Mouse (Mus musculus): Measurements from ENCODE around the gene Nod1. TPM values are rescaled to one million over a fixed set of nuclear protein-coding genes. Genes with fewer than 3 reads are reported as not detected.

Gene Nod1
- polyA plus RNA-seq, 1 experiment from 2014 or later, result 1.7 TPM

DNA sequence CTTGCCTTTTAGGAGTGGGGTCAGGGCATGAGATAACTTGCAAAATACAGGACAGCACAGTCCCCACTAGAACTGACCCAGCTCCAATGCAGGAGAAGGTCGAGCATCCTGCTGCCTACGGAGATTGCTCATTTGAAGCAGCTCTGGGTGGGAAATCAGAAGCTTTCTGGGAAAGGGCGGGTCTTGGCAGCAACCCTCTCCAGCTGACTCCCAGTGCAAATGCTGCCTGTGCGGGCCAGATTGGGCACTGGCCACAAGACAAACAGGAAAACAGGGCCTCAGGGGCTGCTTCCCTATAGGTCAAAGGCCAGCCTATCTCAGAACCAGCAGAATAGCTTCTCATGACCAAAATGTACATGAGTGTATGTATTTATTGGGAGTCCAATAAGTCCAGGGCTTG is 32.8 kb downstream of the Nod1 start:
- Histone ChIP-seq H3K36me3 (ENCODE audit: control insufficient read depth, insufficient read depth, low read length) (no peaks in the 10 kb centered on the region), H3K4me1 (ENCODE audit: control insufficient read depth, insufficient read depth, low read length) (no peaks in the 10 kb centered on the region), H3K9me3 (ENCODE audit: control insufficient read depth, low read length) (no peaks in the 10 kb centered on the region), H3K27ac (ENCODE audit: low read depth, low read length) (no peak overlapping the region), H3K4me2 (ENCODE audit: low read depth, low read length) (no peak overlapping the region), H3K4me3 (ENCODE audit: low read depth, low read length) (no peak overlapping the region), H3K9ac (replicated peaks; ENCODE audit: low read depth, low read length) (no peak overlapping the region), H3K27me3 (ENCODE audit: control insufficient read depth, insufficient read depth, low read length) (peaks cover 2% of the 10 kb centered on the region; the same call in 1 of the 2 replicates)
- 74% methylated on average over 4 of the region's 4 CpGs for WGBS
- ATAC-seq (ENCODE audit: low read depth), result no peak

DNA sequence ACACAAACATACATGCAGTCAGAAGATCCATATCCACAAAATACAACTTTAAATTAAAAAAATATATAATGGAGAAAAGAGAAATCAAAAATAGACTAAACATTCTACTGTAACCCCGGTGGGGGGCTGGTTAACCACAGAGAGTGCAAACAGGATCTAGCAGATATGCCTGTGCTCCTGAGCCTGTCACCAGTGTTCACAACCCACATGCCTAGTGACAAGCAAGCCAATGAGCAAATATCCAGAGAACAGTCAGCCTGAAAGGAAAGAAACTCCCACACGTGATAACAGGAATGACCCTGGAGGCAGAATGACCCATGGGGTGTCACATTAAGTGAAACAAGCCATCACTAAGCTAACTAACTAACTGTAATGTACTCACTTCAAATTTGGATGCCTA is 35.9 kb downstream of the Nod1 start:
- Histone ChIP-seq H3K9me3 (ENCODE audit: control insufficient read depth, low read length) (no peaks in the 10 kb centered on the region), H3K27ac (ENCODE audit: low read depth, low read length) (no peak overlapping the region), H3K4me1 (ENCODE audit: control insufficient read depth, insufficient read depth, low read length) (no peaks in the 10 kb centered on the region), H3K36me3 (ENCODE audit: control insufficient read depth, insufficient read depth, low read length) (no peaks in the 10 kb centered on the region), H3K27me3 (ENCODE audit: control insufficient read depth, insufficient read depth, low read length) (no peaks in the 10 kb centered on the region), H3K4me3 (ENCODE audit: low read depth, low read length) (no peak overlapping the region), H3K9ac (replicated peaks; ENCODE audit: low read depth, low read length) (no peak overlapping the region), H3K4me2 (ENCODE audit: low read depth, low read length) (no peak overlapping the region)
- WGBS, result 74% methylated on average over 2 of the region's 2 CpGs
- no peak for ATAC-seq (ENCODE audit: low read depth)

DNA sequence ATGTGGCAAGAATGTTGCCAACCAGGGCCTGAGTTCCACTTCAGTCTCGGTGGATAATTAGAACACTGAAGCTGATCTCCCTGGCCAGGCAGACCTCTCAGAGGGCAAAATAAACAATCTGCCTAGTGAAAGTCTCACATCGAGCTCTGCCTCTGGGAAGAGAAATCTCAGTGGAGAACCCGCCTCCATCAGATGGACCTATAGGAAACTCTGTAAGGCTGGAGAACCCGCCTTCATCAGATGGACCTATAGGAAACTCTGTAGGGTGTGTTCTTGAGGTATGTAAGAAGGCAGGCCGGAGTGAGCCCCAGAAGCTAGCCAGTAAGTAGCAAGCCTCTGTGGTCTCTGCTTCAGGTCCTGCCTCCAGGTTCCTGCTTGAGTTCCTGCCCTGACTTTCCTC is 37.5 kb downstream of the Nod1 start:
- Histone ChIP-seq H3K27me3 (ENCODE audit: control insufficient read depth, insufficient read depth, low read length) (no peaks in the 10 kb centered on the region), H3K4me1 (ENCODE audit: control insufficient read depth, insufficient read depth, low read length) (no peaks in the 10 kb centered on the region), H3K9me3 (ENCODE audit: control insufficient read depth, low read length) (no peaks in the 10 kb centered on the region), H3K4me2 (ENCODE audit: low read depth, low read length) (no peak overlapping the region), H3K36me3 (ENCODE audit: control insufficient read depth, insufficient read depth, low read length) (no peaks in the 10 kb centered on the region), H3K27ac (ENCODE audit: low read depth, low read length) (no peak overlapping the region), H3K4me3 (ENCODE audit: low read depth, low read length) (no peak overlapping the region), H3K9ac (replicated peaks; ENCODE audit: low read depth, low read length) (no peak overlapping the region)
- WGBS, result 91% methylated on average over 5 of the region's 5 CpGs
- ATAC-seq (ENCODE audit: low read depth), result no peak

DNA sequence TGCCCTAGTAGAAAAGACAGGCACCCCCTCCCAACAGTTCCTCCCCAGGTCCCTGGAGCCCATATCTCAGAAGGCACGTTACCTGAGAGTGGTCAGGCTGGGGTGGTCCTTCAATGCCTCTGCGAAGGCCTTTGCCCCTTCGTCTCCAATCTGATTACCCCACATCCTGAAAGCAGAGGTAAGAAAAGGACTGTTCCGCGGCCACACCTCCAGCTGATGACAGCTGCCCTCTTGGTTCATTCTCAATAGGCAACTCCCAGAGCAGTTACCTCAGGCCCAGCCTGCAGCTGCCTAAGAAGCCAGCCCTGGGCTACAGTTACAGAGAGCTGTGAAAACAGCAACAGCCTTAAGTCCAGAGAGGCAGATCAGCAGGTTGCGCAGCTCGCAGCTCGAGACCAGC is 38.1 kb downstream of the Nod1 start:
- H3K4me2 ChIP-seq (ENCODE audit: low read depth, low read length), result no peak overlapping the region
- no peak overlapping the region for H3K27ac ChIP-seq (ENCODE audit: low read depth, low read length)
- H3K4me3 ChIP-seq (ENCODE audit: low read depth, low read length), result no peak overlapping the region
- H3K27me3 ChIP-seq (ENCODE audit: control insufficient read depth, insufficient read depth, low read length), result no peaks in the 10 kb centered on the region
- WGBS, result 90% methylated on average over 8 of the region's 8 CpGs
- no peaks in the 10 kb centered on the region for H3K36me3 ChIP-seq (ENCODE audit: control insufficient read depth, insufficient read depth, low read length)
- H3K9me3 ChIP-seq (ENCODE audit: control insufficient read depth, low read length), result no peaks in the 10 kb centered on the region
- ATAC-seq (ENCODE audit: low read depth), result no peak
- no peak overlapping the region for H3K9ac ChIP-seq (replicated peaks; ENCODE audit: low read depth, low read length)
- H3K4me1 ChIP-seq (ENCODE audit: control insufficient read depth, insufficient read depth, low read length), result no peaks in the 10 kb centered on the region

DNA sequence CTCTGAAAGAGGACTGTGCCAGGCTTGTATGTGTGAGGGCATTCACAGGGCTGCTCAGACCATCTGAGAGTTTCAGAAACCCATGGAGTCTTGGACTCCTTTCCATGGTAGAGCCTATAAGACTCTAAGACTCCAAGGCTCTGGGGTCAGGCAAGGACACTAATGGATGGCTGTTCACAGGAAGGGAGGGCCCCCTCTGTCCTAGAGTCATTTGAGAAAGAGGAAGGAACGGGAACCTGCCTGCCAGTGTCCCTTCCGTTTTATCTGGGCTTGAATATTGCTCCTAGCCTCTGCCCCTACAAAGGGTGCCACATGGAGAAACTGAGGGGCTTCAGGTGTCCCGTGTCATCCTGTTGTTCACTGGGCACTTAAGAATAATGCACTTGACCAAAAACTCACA is 38.5 kb downstream of the Nod1 start:
- Histone ChIP-seq H3K4me2 (ENCODE audit: low read depth, low read length) (no peak overlapping the region), H3K4me1 (ENCODE audit: control insufficient read depth, insufficient read depth, low read length) (no peaks in the 10 kb centered on the region), H3K9ac (replicated peaks; ENCODE audit: low read depth, low read length) (no peak overlapping the region), H3K27me3 (ENCODE audit: control insufficient read depth, insufficient read depth, low read length) (no peaks in the 10 kb centered on the region), H3K36me3 (ENCODE audit: control insufficient read depth, insufficient read depth, low read length) (no peaks in the 10 kb centered on the region), H3K27ac (ENCODE audit: low read depth, low read length) (no peak overlapping the region), H3K9me3 (ENCODE audit: control insufficient read depth, low read length) (no peaks in the 10 kb centered on the region), H3K4me3 (ENCODE audit: low read depth, low read length) (no peak overlapping the region)
- WGBS, result 85% methylated on average over 3 of the region's 3 CpGs
- no peak for ATAC-seq (ENCODE audit: low read depth)

DNA sequence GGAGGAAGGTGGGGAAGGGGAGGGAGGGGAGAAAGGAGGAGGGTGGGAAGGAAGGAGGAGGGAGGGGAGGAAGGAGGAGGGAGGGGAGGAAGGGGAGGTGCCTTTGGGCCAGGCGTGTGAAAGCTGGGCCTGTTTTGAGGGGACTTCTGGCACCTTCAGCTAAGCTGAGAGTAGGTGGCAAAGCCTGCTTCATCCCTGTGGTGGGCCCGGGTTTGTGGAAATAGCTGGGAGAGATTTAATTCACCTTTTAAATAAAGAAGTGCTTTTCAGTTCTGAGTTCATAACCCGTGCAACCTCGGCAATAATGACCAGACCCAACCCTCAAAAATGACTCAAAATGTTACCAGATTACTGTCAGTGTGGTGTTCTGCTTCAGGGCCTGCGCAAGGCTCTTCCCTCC is 39.2 kb downstream of the Nod1 start:
- H3K27ac ChIP-seq (ENCODE audit: low read depth, low read length), result no peak overlapping the region
- 84% methylated on average over 5 of the region's 5 CpGs for WGBS
- H3K4me3 ChIP-seq (ENCODE audit: low read depth, low read length), result no peak overlapping the region
- H3K4me2 ChIP-seq (ENCODE audit: low read depth, low read length), result no peak overlapping the region
- no peaks in the 10 kb centered on the region for H3K36me3 ChIP-seq (ENCODE audit: control insufficient read depth, insufficient read depth, low read length)
- H3K9ac ChIP-seq (replicated peaks; ENCODE audit: low read depth, low read length), result no peak overlapping the region
- no peak for ATAC-seq (ENCODE audit: low read depth)
- no peaks in the 10 kb centered on the region for H3K27me3 ChIP-seq (ENCODE audit: control insufficient read depth, insufficient read depth, low read length)
- H3K4me1 ChIP-seq (ENCODE audit: control insufficient read depth, insufficient read depth, low read length), result no peaks in the 10 kb centered on the region
- no peaks in the 10 kb centered on the region for H3K9me3 ChIP-seq (ENCODE audit: control insufficient read depth, low read length)

DNA sequence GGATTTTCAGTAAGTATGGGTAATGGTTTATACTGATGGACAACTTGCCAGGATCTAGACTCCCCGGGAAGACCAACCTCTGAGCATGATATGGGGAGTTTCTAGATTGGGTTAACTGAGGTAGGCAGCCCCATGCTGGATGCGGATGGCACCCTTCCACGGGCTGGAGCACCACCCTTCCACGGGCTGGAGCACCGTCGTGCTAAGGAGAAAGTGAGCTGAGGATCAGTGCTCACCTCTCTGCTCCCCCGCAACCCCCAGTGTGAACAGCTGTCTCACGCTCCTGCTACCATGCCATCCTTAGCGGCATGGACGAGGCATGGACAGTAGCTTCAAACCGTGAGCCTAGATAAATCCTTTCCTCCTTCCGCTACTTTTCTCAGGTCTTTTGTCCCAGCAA is 39.9 kb downstream of the Nod1 start:
- no peak overlapping the region for H3K4me3 ChIP-seq (ENCODE audit: low read depth, low read length)
- no peak overlapping the region for H3K27ac ChIP-seq (ENCODE audit: low read depth, low read length)
- no peak overlapping the region for H3K9ac ChIP-seq (replicated peaks; ENCODE audit: low read depth, low read length)
- no peaks in the 10 kb centered on the region for H3K4me1 ChIP-seq (ENCODE audit: control insufficient read depth, insufficient read depth, low read length)
- H3K4me2 ChIP-seq (ENCODE audit: low read depth, low read length), result no peak overlapping the region
- no peaks in the 10 kb centered on the region for H3K9me3 ChIP-seq (ENCODE audit: control insufficient read depth, low read length)
- no peaks in the 10 kb centered on the region for H3K27me3 ChIP-seq (ENCODE audit: control insufficient read depth, insufficient read depth, low read length)
- ATAC-seq (ENCODE audit: low read depth), result no peak
- H3K36me3 ChIP-seq (ENCODE audit: control insufficient read depth, insufficient read depth, low read length), result no peaks in the 10 kb centered on the region
- 91% methylated on average over 12 of the region's 12 CpGs for WGBS

DNA sequence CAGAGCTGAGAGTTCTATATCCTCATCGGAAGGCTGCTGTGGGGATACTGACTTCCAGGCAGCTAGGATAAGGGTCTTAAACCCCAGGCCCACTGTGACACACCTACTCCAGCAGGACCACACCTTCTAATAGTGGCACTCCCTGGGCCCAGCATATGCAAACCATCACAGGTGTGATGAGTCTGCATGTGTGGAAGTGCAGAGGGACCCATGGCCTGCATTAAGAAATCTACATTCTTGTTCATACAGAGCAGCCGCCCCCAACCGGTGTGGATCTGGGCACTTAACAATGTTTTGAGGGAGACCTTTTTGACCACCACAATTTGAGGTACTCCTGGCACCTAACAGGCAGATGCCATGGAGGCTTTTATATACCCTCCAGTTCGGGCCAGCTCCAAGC is 40.8 kb downstream of the Nod1 start:
- WGBS, result 95% methylated on average over 4 of the region's 4 CpGs
- Histone ChIP-seq H3K4me2 (ENCODE audit: low read depth, low read length) (no peak overlapping the region), H3K27ac (ENCODE audit: low read depth, low read length) (no peak overlapping the region), H3K9me3 (ENCODE audit: control insufficient read depth, low read length) (no peaks in the 10 kb centered on the region), H3K4me1 (ENCODE audit: control insufficient read depth, insufficient read depth, low read length) (no peaks in the 10 kb centered on the region), H3K4me3 (ENCODE audit: low read depth, low read length) (no peak overlapping the region), H3K27me3 (ENCODE audit: control insufficient read depth, insufficient read depth, low read length) (no peaks in the 10 kb centered on the region), H3K9ac (replicated peaks; ENCODE audit: low read depth, low read length) (no peak overlapping the region), H3K36me3 (ENCODE audit: control insufficient read depth, insufficient read depth, low read length) (no peaks in the 10 kb centered on the region)
- ATAC-seq (ENCODE audit: low read depth), result no peak

DNA sequence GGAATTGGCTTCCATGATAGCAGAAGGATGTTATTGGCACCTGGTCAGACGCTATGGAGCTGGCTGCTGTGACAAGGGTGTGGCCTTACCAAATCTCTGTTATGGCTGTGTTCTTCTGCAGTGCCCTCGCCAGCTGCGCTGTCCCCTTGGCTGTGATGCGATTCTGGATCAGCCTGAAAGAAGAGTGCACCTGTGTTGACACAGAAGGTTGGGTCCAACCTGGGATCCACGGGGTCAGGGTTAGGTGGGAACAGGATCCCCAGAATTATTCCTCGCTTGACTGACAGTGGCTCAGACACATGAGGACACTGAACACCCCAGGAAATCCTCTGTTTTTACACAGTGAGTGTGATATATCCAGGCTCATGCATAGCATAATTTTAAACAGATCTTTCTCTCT is 44.5 kb downstream of the Nod1 start:
- no peak overlapping the region for H3K9ac ChIP-seq (replicated peaks; ENCODE audit: low read depth, low read length)
- H3K27ac ChIP-seq (ENCODE audit: low read depth, low read length), result no peak overlapping the region
- 95% methylated on average over 6 of the region's 6 CpGs for WGBS
- no peaks in the 10 kb centered on the region for H3K4me1 ChIP-seq (ENCODE audit: control insufficient read depth, insufficient read depth, low read length)
- H3K4me3 ChIP-seq (ENCODE audit: low read depth, low read length), result no peak overlapping the region
- H3K9me3 ChIP-seq (ENCODE audit: control insufficient read depth, low read length), result no peaks in the 10 kb centered on the region
- no peaks in the 10 kb centered on the region for H3K27me3 ChIP-seq (ENCODE audit: control insufficient read depth, insufficient read depth, low read length)
- no peak for ATAC-seq (ENCODE audit: low read depth)
- no peaks in the 10 kb centered on the region for H3K36me3 ChIP-seq (ENCODE audit: control insufficient read depth, insufficient read depth, low read length)
- no peak overlapping the region for H3K4me2 ChIP-seq (ENCODE audit: low read depth, low read length)

DNA sequence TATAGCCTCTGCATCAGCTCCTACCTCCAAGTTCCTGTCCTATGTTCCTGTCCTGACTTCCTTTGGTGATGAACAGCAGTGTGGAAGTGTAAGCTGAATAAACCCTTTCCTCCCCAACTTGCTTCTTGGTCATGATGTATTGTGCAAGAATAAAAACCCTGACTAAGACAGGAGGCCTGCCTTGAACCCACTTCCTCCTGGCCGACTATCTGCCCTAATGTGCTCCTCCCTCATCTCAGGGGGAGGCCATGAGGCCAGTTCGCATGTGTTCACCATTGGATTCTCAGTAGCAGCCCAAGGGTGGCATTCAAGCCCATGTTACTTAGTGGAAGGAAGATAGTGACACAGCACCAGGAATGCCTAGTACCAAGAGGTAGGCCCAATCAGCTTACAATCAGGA is 45.5 kb downstream of the Nod1 start:
- Histone ChIP-seq H3K4me3 (ENCODE audit: low read depth, low read length) (no peak overlapping the region), H3K4me1 (ENCODE audit: control insufficient read depth, insufficient read depth, low read length) (no peaks in the 10 kb centered on the region), H3K4me2 (ENCODE audit: low read depth, low read length) (no peak overlapping the region), H3K27me3 (ENCODE audit: control insufficient read depth, insufficient read depth, low read length) (no peaks in the 10 kb centered on the region), H3K27ac (ENCODE audit: low read depth, low read length) (no peak overlapping the region), H3K36me3 (ENCODE audit: control insufficient read depth, insufficient read depth, low read length) (no peaks in the 10 kb centered on the region), H3K9ac (replicated peaks; ENCODE audit: low read depth, low read length) (no peak overlapping the region), H3K9me3 (ENCODE audit: control insufficient read depth, low read length) (no peaks in the 10 kb centered on the region)
- no peak for ATAC-seq (ENCODE audit: low read depth)
- WGBS, result 87% methylated on average over 2 of the region's 2 CpGs

Measured in neural tube, embryonic 14.5 days (tissue).